Mouse (Mus musculus) thymus, adult 2 months (tissue): ENCODE results near the gene Mapk8ip1. TPM values are rescaled to one million over a fixed set of nuclear protein-coding genes. Genes with fewer than 3 reads are reported as not detected.
"Not testable (repeated sequence)": the region's sequence is repeated elsewhere in the genome, so short reads cannot be mapped to it uniquely, and the experiment has no call there.

Source experiments
- DNase-seq: peaks from one replicate; pipeline ENCODE4 v3.0.0; 2021
- H3K27ac ChIP-seq: fragments of 200-500 bp; 2 replicates; pipeline ENCODE4 v1.5.1; 2012; ENCODE audit warnings: low read length, control low read depth; ENCODE audit not compliant: control insufficient read depth, insufficient read depth
- H3K27me3 ChIP-seq: fragments of 200-500 bp; 2 replicates; pipeline ENCODE4 v1.6.1; 2012; ENCODE audit warnings: mild to moderate bottlenecking, low read length, moderate library complexity, mixed read lengths; ENCODE audit not compliant: control insufficient read depth, insufficient read depth
- H3K36me3 ChIP-seq: fragments of 200-500 bp; 2 replicates; pipeline ENCODE4 v1.6.1; 2012; ENCODE audit warnings: mild to moderate bottlenecking, low read length, moderate library complexity; ENCODE audit not compliant: control insufficient read depth, insufficient read depth
- H3K4me1 ChIP-seq: fragments of 200-500 bp; replicated peaks from 2 replicates; pipeline ENCODE4 v1.6.1; 2012; ENCODE audit warnings: low read length; ENCODE audit not compliant: control insufficient read depth, insufficient read depth
- H3K4me3 ChIP-seq: fragments of 200-500 bp; 2 replicates; pipeline ENCODE4 v1.5.1; 2012; ENCODE audit warnings: mild to moderate bottlenecking, low read length, control low read depth, moderate library complexity; ENCODE audit not compliant: control insufficient read depth, insufficient read depth
- CTCF ChIP-seq: fragments of 200-500 bp; IDR thresholded peaks from 2 replicates; pipeline ENCODE4 v1.5.1; 2012; ENCODE audit warnings: mild to moderate bottlenecking, control low read depth, low read length, moderate library complexity, borderline replicate concordance; ENCODE audit not compliant: control insufficient read depth, poor library complexity, insufficient read depth; ENCODE audit errors: extremely low read depth
- POLR2A ChIP-seq: fragments of 200-500 bp; IDR thresholded peaks from 2 replicates; pipeline ENCODE4 v1.6.1; 2012; ENCODE audit warnings: mild to moderate bottlenecking, low read length, control low read depth, moderate library complexity; ENCODE audit not compliant: control insufficient read depth, poor library complexity, insufficient read depth; ENCODE audit errors: extremely low read depth
- WGBS: fragments of 180-500 bp; shearing (Covaris S2); methylation state at CpG from one replicate; pipeline ENCODE4 v1.1.7; 2018; 5-methylcytosine and 5-hydroxymethylcytosine counted together
- polyA plus RNA-seq: library from polyadenylated mRNA; depleted of rRNA; stranded (reverse); fragments of >200 nt; gene quantifications from 2 replicates; pipeline ENCODE4 v1.2.3, GENCODE M21; 2012

Mapk8ip1 gene
- polyA plus RNA-seq, 1 experiment = 11.4 TPM

- H3K27me3 ChIP-seq = peaks cover 5% of the 10 kb centered on the region
- peaks cover 5% of the 10 kb centered on the region; the same call in 1 of the 2 replicates for H3K4me1 ChIP-seq
- H3K36me3 ChIP-seq = no peaks in the 10 kb centered on the region
- 90% methylated on average over 4 of the region's 4 CpGs for WGBS
- H3K4me3 ChIP-seq = no peak overlapping the region
- no peak overlapping the region for H3K27ac ChIP-seq
- TF ChIP-seq POLR2A = no peak
- no peak for TF ChIP-seq CTCF
- no peak for DNase-seq
Observed at GRCm38 (mm10) chr2:92402591-92403326, 1.7 kb upstream of the Mapk8ip1 start.

DNA sequence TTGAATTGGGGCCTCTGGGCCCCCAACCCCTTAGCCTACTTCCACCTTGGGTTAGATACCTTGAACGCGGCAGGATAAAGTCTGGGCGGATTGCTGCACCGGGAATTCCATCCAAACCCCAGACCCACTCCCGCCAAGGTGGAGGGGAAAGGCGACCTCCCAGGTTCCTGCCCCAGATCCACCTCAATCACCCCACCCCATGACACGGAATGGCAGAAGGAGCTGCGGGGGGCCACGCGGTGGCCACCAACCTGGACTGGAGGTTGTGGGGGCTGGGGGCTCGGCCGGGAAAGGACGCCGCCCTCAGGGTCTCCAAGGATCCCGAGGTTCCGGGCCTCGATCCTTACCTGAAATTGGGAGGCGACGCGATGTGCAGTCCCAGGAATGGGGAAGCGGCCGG lies 381 bp downstream of the Mapk8ip1 start:
- DNase-seq = no peak
- H3K27me3 ChIP-seq = peaks cover 5% of the 10 kb centered on the region
- TF ChIP-seq POLR2A (no peak), CTCF (no peak)
- H3K4me3 ChIP-seq = no peak overlapping the region
- WGBS = 19% methylated on average over 22 of the region's 22 CpGs
- no peaks in the 10 kb centered on the region for H3K36me3 ChIP-seq
- H3K4me1 ChIP-seq = peaks cover 5% of the 10 kb centered on the region; the same call in 1 of the 2 replicates
- no peak overlapping the region for H3K27ac ChIP-seq

DNA sequence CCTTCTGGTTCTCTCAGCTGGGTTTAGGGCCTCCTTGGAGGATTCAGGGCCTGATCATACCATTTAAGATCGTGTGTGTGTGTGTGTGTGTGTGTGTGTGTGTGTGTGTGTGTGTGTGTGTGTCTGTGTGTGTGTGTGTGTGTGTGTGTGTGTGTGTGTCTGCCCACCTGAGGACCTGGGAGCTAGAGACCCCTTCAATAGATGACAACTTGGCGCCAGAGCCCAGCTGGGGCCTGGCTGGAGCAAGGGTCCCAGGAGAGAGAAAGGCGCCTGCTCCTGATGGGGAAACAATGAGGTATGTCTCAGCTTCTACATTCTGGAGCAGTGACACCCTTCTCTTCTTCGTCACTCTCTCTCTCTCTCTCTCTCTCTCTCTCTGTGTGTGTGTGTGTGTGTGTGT lies 1.2 kb downstream of the Mapk8ip1 start:
- H3K4me1 ChIP-seq = not testable (repeated sequence)
- WGBS = 81% methylated on average over 4 of the region's 4 CpGs

GRCm38 (mm10) chr2:92397436-92397835 lies 3.6 kb downstream of the Mapk8ip1 start:
- Histone ChIP-seq H3K27me3 (peaks cover 5% of the 10 kb centered on the region), H3K4me1 (peaks cover 5% of the 10 kb centered on the region; the same call in 1 of the 2 replicates), H3K36me3 (no peaks in the 10 kb centered on the region), H3K4me3 (no peak overlapping the region), H3K27ac (no peak overlapping the region)
- 92% methylated on average over 1 of the region's 1 CpGs for WGBS
- DNase-seq = no peak
- TF ChIP-seq POLR2A (no peak), CTCF (no peak)

More for the DNA sequence above, 1.2 kb downstream of the Mapk8ip1 start:
- not testable (repeated sequence) for H3K27ac ChIP-seq, DNase-seq, H3K4me3 ChIP-seq, H3K36me3 ChIP-seq, H3K27me3 ChIP-seq

- TF ChIP-seq CTCF (no peak), POLR2A (no peak)
- no peak overlapping the region for H3K4me3 ChIP-seq
- WGBS = 86% methylated on average over 3 of the region's 3 CpGs
- DNase-seq = no peak
- no peak overlapping the region for H3K27ac ChIP-seq
- no peaks in the 10 kb centered on the region; the same call in 1 of the 2 replicates for H3K4me1 ChIP-seq
- H3K36me3 ChIP-seq = no peaks in the 10 kb centered on the region
- H3K27me3 ChIP-seq = peaks cover 1% of the 10 kb centered on the region
Observed at GRCm38 (mm10) chr2:92395535-92395934, 5.5 kb downstream of the Mapk8ip1 start.

DNA sequence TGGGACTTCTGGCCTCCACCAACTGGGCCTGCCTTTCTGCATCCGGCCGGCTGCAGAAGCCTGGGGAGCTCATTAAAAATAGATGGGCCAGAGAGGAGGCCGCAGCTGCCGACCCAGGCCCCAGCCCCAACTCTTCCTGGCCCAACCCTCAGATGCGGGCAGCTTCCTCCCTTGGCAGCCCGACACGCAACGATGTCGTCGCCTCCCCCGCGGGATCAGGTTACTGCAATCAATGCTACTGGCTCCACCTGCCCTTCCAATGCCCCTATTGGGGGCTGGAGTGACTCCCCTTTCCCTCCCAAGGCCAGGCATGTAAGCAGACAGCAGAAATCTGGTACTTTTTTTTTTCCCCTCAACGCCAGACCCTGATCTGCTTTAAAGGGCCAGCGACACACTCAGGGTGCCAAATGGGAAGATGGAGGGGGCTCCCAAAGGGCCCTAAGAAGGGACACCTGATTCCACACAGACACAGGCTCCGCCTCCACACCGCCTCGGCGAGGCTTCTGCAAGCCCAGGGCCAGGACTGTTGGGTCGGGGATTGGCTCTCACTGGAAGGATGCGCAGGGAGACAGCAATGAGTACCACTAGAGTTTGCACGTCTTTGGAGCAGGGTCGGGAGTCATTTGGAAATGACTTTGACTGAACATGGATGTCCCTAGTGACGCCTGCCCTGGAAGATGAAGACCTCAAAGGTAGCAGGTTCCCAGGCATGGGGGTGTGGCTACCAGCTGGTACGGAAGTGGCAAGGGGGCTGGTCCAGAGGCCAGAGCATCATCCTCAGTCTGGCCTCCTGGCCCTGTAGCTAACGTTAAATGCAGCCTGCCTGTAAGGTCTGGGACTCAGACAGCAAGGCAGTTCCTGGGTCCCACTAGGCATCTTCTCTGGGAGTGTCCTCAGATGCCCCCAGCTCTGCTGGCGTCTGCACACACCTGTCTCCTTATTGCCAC lies 8.5 kb downstream of the Mapk8ip1 start:
- Histone ChIP-seq H3K27ac (no peak overlapping the region), H3K27me3 (peaks cover 7% of the 10 kb centered on the region; the same call in 1 of the 2 replicates), H3K36me3 (no peaks in the 10 kb centered on the region), H3K4me3 (no peak overlapping the region), H3K4me1 (peaks cover 12% of the 10 kb centered on the region)
- DNase-seq = no peak
- no peak for TF ChIP-seq POLR2A
- no peak for TF ChIP-seq CTCF
- WGBS = 13% methylated on average over 26 of the region's 26 CpGs
